Mouse (Mus musculus) urinary bladder, postnatal 4 days (tissue): ENCODE results near the gene Mark3.
"Not testable (repeated sequence)": the region's sequence is repeated elsewhere in the genome, so short reads cannot be mapped to it uniquely, and the experiment has no call there.

ENCODE experiments used
- DNase-seq, 2 experiments: peaks; one replicate each; pipeline ENCODE4 v3.0.0; 2021 to 2022; ENCODE audit warnings: low spot score in 2 of 2

Gene Mark3

GRCm38 (mm10) chr12:111648061-111648645 is 73.8 kb downstream of the Mark3 start:
- DNase-seq: peak; percentile 48 to 66

- no peak for DNase-seq
Observed at GRCm38 (mm10) chr12:111652953-111653352, 78.6 kb downstream of the Mark3 start.

- peak in 1 of 2 experiments; percentile 46 for DNase-seq
Observed at GRCm38 (mm10) chr12:111653434-111653833, 79.1 kb downstream of the Mark3 start.

GRCm38 (mm10) chr12:111655695-111656094 is 81.4 kb downstream of the Mark3 start:
- DNase-seq: no peak

GRCm38 (mm10) chr12:111659331-111659730 is 85.0 kb downstream of the Mark3 start:
- no peak for DNase-seq

- no peak for DNase-seq
Observed at GRCm38 (mm10) chr12:111660628-111661027, 86.3 kb downstream of the Mark3 start.

GRCm38 (mm10) chr12:111661554-111661953 is 87.2 kb downstream of the Mark3 start:
- not testable (repeated sequence) for DNase-seq

- no peak for DNase-seq
Observed at GRCm38 (mm10) chr12:111663228-111664143, 89.2 kb downstream of the Mark3 start.

GRCm38 (mm10) chr12:111664144-111664634 is 89.9 kb downstream of the Mark3 start:
- DNase-seq: peak in 1 of 2 experiments; percentile 76

- no peak for DNase-seq
Observed at GRCm38 (mm10) chr12:111665041-111665880, 90.9 kb downstream of the Mark3 start.

GRCm38 (mm10) chr12:111666380-111666779 is 92.1 kb downstream of the Mark3 start:
- DNase-seq: no peak

- no peak for DNase-seq
Observed at GRCm38 (mm10) chr12:111667421-111667820, 93.1 kb downstream of the Mark3 start.

GRCm38 (mm10) chr12:111668457-111668912 is 94.2 kb downstream of the Mark3 start:
- DNase-seq: peak; percentile 89 to 98

- peak in 1 of 2 experiments; percentile 56 for DNase-seq
Observed at GRCm38 (mm10) chr12:111669000-111669788, 94.9 kb downstream of the Mark3 start.

GRCm38 (mm10) chr12:111669961-111670360 is 95.6 kb downstream of the Mark3 start:
- DNase-seq: no peak

GRCm38 (mm10) chr12:111670371-111670971 is 96.1 kb downstream of the Mark3 start:
- DNase-seq: peak in 1 of 2 experiments; percentile 60

GRCm38 (mm10) chr12:111670976-111671375 is 96.7 kb downstream of the Mark3 start:
- no peak for DNase-seq

GRCm38 (mm10) chr12:111671431-111671902 is 97.1 kb downstream of the Mark3 start:
- DNase-seq: peak; percentile 39 to 69

GRCm38 (mm10) chr12:111672176-111672575 is 97.9 kb downstream of the Mark3 start, which contains the start of gene Ckb:
Ckb (minus strand) TSS chr12:111672338.
- peak; percentile 78 to 80 for DNase-seq

- DNase-seq: peak in 1 of 2 experiments; percentile 57
Observed at GRCm38 (mm10) chr12:111672581-111672980, 98.3 kb downstream of the Mark3 start.
